Mouse (Mus musculus): ENCODE results near the gene Arhgap29. TPM values are rescaled to one million over a fixed set of nuclear protein-coding genes. Genes with fewer than 3 reads are reported as not detected.

Arhgap29 gene
- total and polyA plus RNA-seq, 3 experiments: 1.2 to 25.1 (median 5.1) TPM

- DNase-seq (ENCODE audit: low spot score): no peak
- ATAC-seq (ENCODE audit: extremely low read depth, insufficient number of reproducible peaks, low FRiP score, poor library complexity, severe bottlenecking): no peak
- Histone ChIP-seq H3K4me3 (ENCODE audit: low read depth, low read length) (no peak overlapping the region), H3K9me3 (replicated peaks) (no peaks in the 10 kb centered on the region), H3K27me3 (ENCODE audit: insufficient read depth, low read length) (no peaks in the 10 kb centered on the region), H3K4me1 (ENCODE audit: insufficient read depth, low read depth, low read length) (no peaks in the 10 kb centered on the region), H3K36me3 (replicated peaks) (no peaks in the 10 kb centered on the region)
- TF ChIP-seq GATA2 (IDR thresholded peaks at IDR 0.05; ENCODE audit: borderline replicate concordance, low read depth, low read length): no peak
- no peak for TF ChIP-seq POLR2AphosphoS5 (IDR thresholded peaks at IDR 0.05; ENCODE audit: insufficient replicate concordance, low read depth, low read length)
- TF ChIP-seq CTCF (IDR thresholded peaks at IDR 0.05; ENCODE audit: low read depth, low read length): no peak
- no peak for TF ChIP-seq TAL1 (conservative IDR thresholded peaks at IDR 0.05; ENCODE audit: low read depth, low read length)
- TF ChIP-seq GATA1 (IDR thresholded peaks at IDR 0.05; ENCODE audit: borderline replicate concordance, low read length): no peak
Observed at GRCm38 (mm10) chr3:121975381-121975780, 23.0 kb downstream of the Arhgap29 start.

- Histone ChIP-seq H3K27me3 (ENCODE audit: insufficient read depth, low read length) (no peaks in the 10 kb centered on the region), H3K4me1 (ENCODE audit: insufficient read depth, low read depth, low read length) (no peaks in the 10 kb centered on the region), H3K4me3 (ENCODE audit: low read depth, low read length) (no peak overlapping the region), H3K36me3 (replicated peaks) (peaks cover 4% of the 10 kb centered on the region), H3K9me3 (replicated peaks) (no peaks in the 10 kb centered on the region)
- TF ChIP-seq TAL1 (conservative IDR thresholded peaks at IDR 0.05; ENCODE audit: low read depth, low read length): no peak
- TF ChIP-seq CTCF (IDR thresholded peaks at IDR 0.05; ENCODE audit: low read depth, low read length): no peak
- no peak for TF ChIP-seq GATA1 (IDR thresholded peaks at IDR 0.05; ENCODE audit: borderline replicate concordance, low read length)
- no peak for TF ChIP-seq POLR2AphosphoS5 (IDR thresholded peaks at IDR 0.05; ENCODE audit: insufficient replicate concordance, low read depth, low read length)
- TF ChIP-seq GATA2 (IDR thresholded peaks at IDR 0.05; ENCODE audit: borderline replicate concordance, low read depth, low read length): no peak
- no peak for DNase-seq (ENCODE audit: low spot score)
- ATAC-seq (ENCODE audit: extremely low read depth, insufficient number of reproducible peaks, low FRiP score, poor library complexity, severe bottlenecking): no peak
Observed at GRCm38 (mm10) chr3:121981306-121981705, 29.0 kb downstream of the Arhgap29 start.

- TF ChIP-seq GATA2 (IDR thresholded peaks at IDR 0.05; ENCODE audit: borderline replicate concordance, low read depth, low read length): no peak
- no peak for TF ChIP-seq CTCF (IDR thresholded peaks at IDR 0.05; ENCODE audit: low read depth, low read length)
- TF ChIP-seq TAL1 (conservative IDR thresholded peaks at IDR 0.05; ENCODE audit: low read depth, low read length): no peak
- no peak for TF ChIP-seq POLR2AphosphoS5 (IDR thresholded peaks at IDR 0.05; ENCODE audit: insufficient replicate concordance, low read depth, low read length)
- no peak for TF ChIP-seq GATA1 (IDR thresholded peaks at IDR 0.05; ENCODE audit: borderline replicate concordance, low read length)
- ATAC-seq (ENCODE audit: extremely low read depth, insufficient number of reproducible peaks, low FRiP score, poor library complexity, severe bottlenecking) (no peak), DNase-seq (ENCODE audit: low spot score) (no peak)
- no peaks in the 10 kb centered on the region for H3K27me3 ChIP-seq (ENCODE audit: insufficient read depth, low read length)
- H3K4me1 ChIP-seq (ENCODE audit: insufficient read depth, low read depth, low read length): no peaks in the 10 kb centered on the region
- H3K9me3 ChIP-seq (replicated peaks): no peaks in the 10 kb centered on the region
- peaks cover 4% of the 10 kb centered on the region for H3K36me3 ChIP-seq (replicated peaks)
- H3K4me3 ChIP-seq (ENCODE audit: low read depth, low read length): no peak overlapping the region
Observed at GRCm38 (mm10) chr3:121982450-121982849, 30.1 kb downstream of the Arhgap29 start.

GRCm38 (mm10) chr3:121995125-121995524, 42.8 kb downstream of the Arhgap29 start:
- H3K27me3 ChIP-seq (ENCODE audit: insufficient read depth, low read length): no peaks in the 10 kb centered on the region
- DNase-seq (ENCODE audit: low spot score) (no peak), ATAC-seq (ENCODE audit: extremely low read depth, insufficient number of reproducible peaks, low FRiP score, poor library complexity, severe bottlenecking) (no peak)
- H3K9me3 ChIP-seq (replicated peaks): no peaks in the 10 kb centered on the region
- no peaks in the 10 kb centered on the region for H3K4me1 ChIP-seq (ENCODE audit: insufficient read depth, low read depth, low read length)
- H3K4me3 ChIP-seq (ENCODE audit: low read depth, low read length): no peak overlapping the region
- no peaks in the 10 kb centered on the region for H3K36me3 ChIP-seq (replicated peaks)
- no peak for TF ChIP-seq CTCF (IDR thresholded peaks at IDR 0.05; ENCODE audit: low read depth, low read length)
- TF ChIP-seq GATA2 (IDR thresholded peaks at IDR 0.05; ENCODE audit: borderline replicate concordance, low read depth, low read length): no peak

GRCm38 (mm10) chr3:121999934-122000333, 47.6 kb downstream of the Arhgap29 start:
- H3K36me3 ChIP-seq (replicated peaks): peaks cover 4% of the 10 kb centered on the region
- H3K4me3 ChIP-seq (ENCODE audit: low read depth, low read length): no peak overlapping the region
- DNase-seq (ENCODE audit: low spot score) (no peak), ATAC-seq (ENCODE audit: extremely low read depth, insufficient number of reproducible peaks, low FRiP score, poor library complexity, severe bottlenecking) (no peak)
- H3K9me3 ChIP-seq (replicated peaks): no peaks in the 10 kb centered on the region
- TF ChIP-seq POLR2AphosphoS5 (IDR thresholded peaks at IDR 0.05; ENCODE audit: insufficient replicate concordance, low read depth, low read length) (no peak), GATA2 (IDR thresholded peaks at IDR 0.05; ENCODE audit: borderline replicate concordance, low read depth, low read length) (no peak), CTCF (IDR thresholded peaks at IDR 0.05; ENCODE audit: low read depth, low read length) (no peak), GATA1 (IDR thresholded peaks at IDR 0.05; ENCODE audit: borderline replicate concordance, low read length) (no peak), TAL1 (conservative IDR thresholded peaks at IDR 0.05; ENCODE audit: low read depth, low read length) (no peak)
- no peaks in the 10 kb centered on the region for H3K4me1 ChIP-seq (ENCODE audit: insufficient read depth, low read depth, low read length)
- no peaks in the 10 kb centered on the region for H3K27me3 ChIP-seq (ENCODE audit: insufficient read depth, low read length)

- Histone ChIP-seq H3K36me3 (replicated peaks) (peaks cover 4% of the 10 kb centered on the region), H3K4me1 (ENCODE audit: insufficient read depth, low read depth, low read length) (no peaks in the 10 kb centered on the region), H3K9me3 (replicated peaks) (no peaks in the 10 kb centered on the region), H3K27me3 (ENCODE audit: insufficient read depth, low read length) (no peaks in the 10 kb centered on the region), H3K4me3 (ENCODE audit: low read depth, low read length) (no peak overlapping the region)
- DNase-seq (ENCODE audit: low spot score) (no peak), ATAC-seq (ENCODE audit: extremely low read depth, insufficient number of reproducible peaks, low FRiP score, poor library complexity, severe bottlenecking) (no peak)
- TF ChIP-seq POLR2AphosphoS5 (IDR thresholded peaks at IDR 0.05; ENCODE audit: insufficient replicate concordance, low read depth, low read length) (no peak), GATA1 (IDR thresholded peaks at IDR 0.05; ENCODE audit: borderline replicate concordance, low read length) (no peak), CTCF (IDR thresholded peaks at IDR 0.05; ENCODE audit: low read depth, low read length) (no peak), TAL1 (conservative IDR thresholded peaks at IDR 0.05; ENCODE audit: low read depth, low read length) (no peak), GATA2 (IDR thresholded peaks at IDR 0.05; ENCODE audit: borderline replicate concordance, low read depth, low read length) (no peak)
Observed at GRCm38 (mm10) chr3:122001568-122001967, 49.2 kb downstream of the Arhgap29 start.

GRCm38 (mm10) chr3:122009818-122010217, 57.5 kb downstream of the Arhgap29 start:
- DNase-seq (ENCODE audit: low spot score): no peak
- no peak for ATAC-seq (ENCODE audit: extremely low read depth, insufficient number of reproducible peaks, low FRiP score, poor library complexity, severe bottlenecking)
- TF ChIP-seq GATA2 (IDR thresholded peaks at IDR 0.05; ENCODE audit: borderline replicate concordance, low read depth, low read length) (no peak), TAL1 (conservative IDR thresholded peaks at IDR 0.05; ENCODE audit: low read depth, low read length) (no peak), GATA1 (IDR thresholded peaks at IDR 0.05; ENCODE audit: borderline replicate concordance, low read length) (no peak), POLR2AphosphoS5 (IDR thresholded peaks at IDR 0.05; ENCODE audit: insufficient replicate concordance, low read depth, low read length) (no peak), CTCF (IDR thresholded peaks at IDR 0.05; ENCODE audit: low read depth, low read length) (no peak)
- H3K36me3 ChIP-seq (replicated peaks): peaks cover 17% of the 10 kb centered on the region
- H3K4me1 ChIP-seq (ENCODE audit: insufficient read depth, low read depth, low read length): no peaks in the 10 kb centered on the region
- H3K4me3 ChIP-seq (ENCODE audit: low read depth, low read length): no peak overlapping the region
- H3K9me3 ChIP-seq (replicated peaks): no peaks in the 10 kb centered on the region
- H3K27me3 ChIP-seq (ENCODE audit: insufficient read depth, low read length): no peaks in the 10 kb centered on the region

Data from G1E (cell line).